Mouse (Mus musculus) hindlimb bud, embryonic 11.5 days (tissue): ENCODE data around the gene Pde4d.
"Not testable (repeated sequence)": the region's sequence is repeated elsewhere in the genome, so short reads cannot be mapped to it uniquely, and the experiment has no call there.

ENCODE experiments used
- DNase-seq: peaks from one replicate; pipeline ENCODE4 v3.0.0-alpha.2; 2012; ENCODE audit warnings: low read depth, low spot score; ENCODE audit errors: extremely low spot score

Pde4d gene

DNA sequence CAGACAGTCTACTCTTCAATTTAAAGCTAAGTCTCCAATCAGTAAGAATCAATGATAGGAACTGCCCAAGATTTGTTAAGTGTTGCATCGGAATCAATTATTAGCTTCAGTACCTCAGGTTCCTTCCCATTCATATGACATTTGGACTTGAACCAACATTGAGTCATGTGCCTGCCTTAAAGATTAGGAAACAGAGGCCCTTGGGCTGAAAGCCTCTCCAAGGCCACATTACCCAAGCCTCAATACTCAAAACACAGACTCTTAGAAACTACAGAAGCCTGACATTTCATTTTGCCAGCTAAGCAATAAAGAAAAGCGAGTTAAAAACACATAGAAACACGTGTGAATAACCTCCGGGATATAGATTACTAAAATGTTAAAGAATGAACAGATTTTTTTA, 233.3 kb downstream of the Pde4d start:
- no peak for DNase-seq

DNA sequence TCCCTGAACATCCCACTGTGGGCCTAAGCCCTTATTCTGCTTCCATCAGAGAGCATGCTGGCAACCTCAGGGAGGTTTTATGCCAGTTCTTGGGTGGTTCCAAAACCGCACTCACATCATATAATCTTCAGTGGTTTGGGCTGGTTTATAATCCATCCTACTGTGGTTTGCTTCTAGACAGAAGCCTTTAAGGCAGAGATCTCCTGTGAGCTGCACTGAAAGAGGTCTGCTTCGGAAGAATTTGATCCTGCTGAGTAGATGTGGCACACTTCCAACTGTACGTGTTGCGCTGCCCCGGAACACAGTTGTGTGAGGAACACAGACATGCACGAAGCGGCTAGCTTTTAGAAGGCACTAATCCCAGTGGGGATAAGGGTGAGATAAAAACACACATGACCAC, 236.1 kb downstream of the Pde4d start:
- no peak for DNase-seq

DNA sequence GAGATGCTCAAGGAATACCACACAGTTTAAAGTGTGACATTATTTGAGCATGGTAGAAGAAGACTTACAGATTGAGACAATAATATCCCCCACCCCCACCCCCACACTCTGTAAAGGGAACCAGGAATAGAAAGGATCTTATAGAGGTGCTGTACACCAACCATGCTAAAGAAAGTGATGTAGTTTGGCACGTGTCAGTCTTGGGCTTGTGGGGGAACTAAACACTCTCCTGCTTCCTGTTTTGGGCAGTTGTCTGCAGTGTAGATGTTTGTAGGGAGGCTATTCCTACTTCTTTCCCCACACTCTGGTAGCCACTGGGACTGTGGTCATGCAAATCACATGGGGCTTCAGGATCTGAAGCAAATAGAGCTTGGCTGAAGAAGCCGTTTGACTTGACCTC, 236.5 kb downstream of the Pde4d start:
- no peak for DNase-seq

DNA sequence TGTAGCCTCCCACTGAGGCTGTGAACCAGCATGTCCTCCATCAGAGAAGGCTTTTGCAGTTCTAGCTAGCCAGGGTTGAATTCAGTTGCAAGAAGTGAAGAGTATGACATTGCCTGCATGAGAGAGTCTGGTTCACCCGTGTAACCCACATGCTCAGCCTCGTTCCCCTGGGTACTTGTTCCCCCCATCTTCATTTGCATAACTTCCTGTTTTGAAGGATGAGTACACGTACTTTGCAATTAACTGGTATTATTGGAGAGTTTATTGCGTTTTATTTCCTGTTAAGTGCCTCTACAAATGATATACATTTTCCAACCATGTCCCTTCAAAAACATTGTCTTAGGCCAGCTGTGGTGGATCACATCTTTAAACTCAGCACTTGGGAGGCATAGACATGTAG, 237.1 kb downstream of the Pde4d start:
- DNase-seq, result no peak

DNA sequence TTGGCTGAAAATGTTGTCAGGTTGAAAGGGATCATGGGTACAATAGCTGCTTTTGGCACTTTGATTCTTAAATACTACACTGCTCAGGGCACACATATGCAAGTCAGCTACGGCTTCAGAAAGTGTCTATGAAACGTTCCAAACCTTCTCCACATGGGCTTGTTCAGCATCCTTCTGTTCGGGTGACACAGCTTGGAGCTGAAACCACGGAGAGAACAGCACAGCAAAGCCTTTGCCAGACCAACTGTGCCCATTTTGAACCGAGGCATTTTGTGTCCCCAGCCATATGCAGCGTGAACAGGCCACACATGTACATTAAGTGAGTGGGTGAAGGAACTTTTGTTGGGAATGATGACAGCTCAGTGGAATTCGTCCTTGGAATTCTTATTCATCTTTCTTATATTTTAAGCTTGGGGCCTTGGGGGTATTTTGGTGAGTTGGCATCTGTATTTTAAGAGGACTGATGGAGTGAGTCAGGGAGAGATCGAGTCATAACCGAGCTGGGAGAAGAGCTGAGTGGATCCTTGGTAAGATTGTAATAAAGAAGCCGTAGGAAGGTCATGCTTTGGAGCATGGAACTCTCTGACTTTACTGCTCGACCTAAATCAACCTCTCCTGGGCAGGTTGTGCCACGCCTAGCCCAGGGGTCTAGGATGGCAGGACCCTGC, 243.3 kb downstream of the Pde4d start:
- DNase-seq, result no peak

DNA sequence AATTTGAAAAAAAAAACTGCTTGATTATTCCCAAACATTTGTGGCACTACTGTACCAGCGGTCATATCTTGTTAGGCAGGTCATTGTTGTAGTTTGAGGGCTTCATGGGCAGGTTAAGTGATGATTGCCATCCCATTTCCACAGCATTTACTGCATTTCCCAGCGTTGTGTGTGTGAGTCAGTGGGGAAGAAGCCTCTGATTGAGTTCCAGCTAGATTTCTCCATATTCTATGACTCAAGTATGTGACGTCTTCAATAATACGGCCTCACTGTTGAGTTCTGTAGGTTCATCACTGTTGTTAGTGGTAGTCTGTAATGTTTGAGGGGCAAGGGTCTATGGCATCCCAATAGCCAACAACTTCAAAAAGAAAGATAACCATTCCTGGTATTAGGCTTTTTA, 255.7 kb downstream of the Pde4d start:
- no peak for DNase-seq

DNA sequence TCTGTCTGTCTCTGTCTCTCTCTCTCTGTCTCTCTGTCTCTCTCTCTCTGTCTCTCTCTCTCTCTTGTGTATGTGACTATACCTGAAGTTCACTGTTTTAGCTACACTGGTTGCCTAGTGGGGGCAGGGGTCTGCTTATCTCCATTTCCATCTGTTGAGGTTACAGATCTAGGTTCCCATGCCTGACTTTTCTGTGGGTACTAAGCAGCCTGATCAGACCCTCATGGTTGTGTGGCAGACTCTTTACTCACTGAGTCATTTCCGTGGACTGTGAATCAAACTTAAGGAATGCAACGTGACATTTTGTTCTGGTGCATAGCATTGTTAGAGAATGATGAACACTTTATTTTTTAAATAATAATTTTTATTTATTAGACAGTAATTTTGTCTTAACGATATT, 264.3 kb downstream of the Pde4d start:
- DNase-seq, result no peak

DNA sequence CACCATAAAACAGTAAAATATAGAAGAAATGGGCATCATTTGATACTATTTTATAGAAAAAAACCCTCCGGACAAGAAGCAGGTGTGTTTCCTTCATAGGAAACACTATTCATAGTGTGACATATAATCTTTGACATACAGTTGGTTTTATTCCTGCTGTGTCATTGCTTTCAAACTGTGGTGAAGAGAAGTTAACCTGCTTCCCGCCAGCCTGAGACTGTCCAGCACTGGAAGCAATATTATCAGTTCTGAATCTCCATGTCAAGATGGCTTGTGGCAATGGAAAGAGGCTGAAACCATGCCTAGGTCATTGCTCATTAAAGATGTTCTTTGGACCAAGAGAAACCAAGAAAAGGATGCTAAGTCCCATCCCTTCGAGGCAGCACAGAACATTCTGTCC, 265.3 kb downstream of the Pde4d start:
- DNase-seq, result no peak

DNA sequence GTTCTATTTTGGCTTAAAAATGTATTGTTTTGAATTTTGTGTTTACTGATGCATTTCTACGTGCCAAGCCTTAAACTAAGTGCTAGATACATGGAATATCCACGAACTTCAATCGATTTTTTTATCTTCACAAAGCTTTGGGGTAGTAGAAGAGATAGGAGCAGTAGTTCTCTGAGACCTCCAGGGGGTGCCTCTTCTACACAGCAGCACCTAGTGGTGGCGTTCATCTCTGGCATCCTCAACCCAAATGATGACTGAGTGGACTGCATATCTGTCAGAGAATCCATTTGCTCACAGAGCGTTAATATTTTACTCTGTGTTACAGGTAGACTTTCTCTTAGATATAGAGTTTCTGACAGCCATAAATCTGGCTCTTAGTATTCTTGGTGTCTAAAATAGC, 272.5 kb downstream of the Pde4d start:
- no peak for DNase-seq

DNA sequence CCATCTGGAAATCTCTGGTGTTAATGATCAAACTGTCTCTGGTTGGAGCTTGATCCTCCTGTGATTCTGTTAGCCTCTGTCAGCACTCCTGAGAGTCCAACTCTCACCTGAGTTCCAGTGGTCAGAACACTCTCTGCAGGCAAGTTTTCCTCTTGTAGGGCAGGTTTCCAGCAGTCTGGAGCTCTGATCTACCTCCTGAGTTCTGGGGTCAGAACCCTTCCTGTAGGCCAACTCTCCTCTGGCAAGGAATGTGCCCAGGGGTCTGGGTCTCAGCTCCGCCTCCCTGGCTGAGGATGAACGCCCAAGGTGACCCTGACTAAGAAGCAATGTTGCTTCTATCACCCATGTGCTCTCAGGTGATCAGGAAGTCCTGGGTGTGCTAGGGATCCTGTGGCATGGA, 284.6 kb downstream of the Pde4d start:
- not testable (repeated sequence) for DNase-seq

DNA sequence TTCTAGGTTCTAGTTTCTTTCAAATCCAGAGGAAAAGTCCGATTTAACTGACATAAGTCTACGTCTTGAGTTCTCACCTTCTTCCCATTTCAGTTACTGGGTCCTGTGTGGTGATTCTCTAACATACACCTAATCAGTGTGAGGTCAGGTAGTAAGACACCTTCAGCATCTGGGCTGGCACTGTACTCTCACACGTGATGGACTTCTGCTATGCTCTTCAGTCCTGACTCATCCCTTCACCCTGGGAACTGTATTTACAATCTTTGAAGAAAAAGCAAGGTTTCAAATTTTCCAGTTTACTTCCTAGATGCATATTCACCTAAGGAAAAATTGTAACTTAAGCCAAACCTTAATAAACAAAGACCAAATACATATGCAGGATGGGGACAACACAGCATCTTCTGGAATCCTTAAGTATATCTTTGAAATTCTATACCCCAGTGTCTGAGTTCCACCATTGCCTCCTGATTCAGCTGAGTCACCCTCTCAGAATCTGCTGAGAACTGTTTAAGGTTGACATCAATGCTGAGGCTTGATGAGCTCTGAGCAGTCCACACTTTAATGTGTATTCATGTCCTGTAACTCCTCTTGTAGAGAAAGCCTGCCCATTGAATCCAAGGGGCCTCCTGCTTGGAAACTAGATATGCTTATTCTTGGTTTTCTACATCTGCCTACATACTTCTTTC, 301.6 kb downstream of the Pde4d start:
- DNase-seq, result no peak

DNA sequence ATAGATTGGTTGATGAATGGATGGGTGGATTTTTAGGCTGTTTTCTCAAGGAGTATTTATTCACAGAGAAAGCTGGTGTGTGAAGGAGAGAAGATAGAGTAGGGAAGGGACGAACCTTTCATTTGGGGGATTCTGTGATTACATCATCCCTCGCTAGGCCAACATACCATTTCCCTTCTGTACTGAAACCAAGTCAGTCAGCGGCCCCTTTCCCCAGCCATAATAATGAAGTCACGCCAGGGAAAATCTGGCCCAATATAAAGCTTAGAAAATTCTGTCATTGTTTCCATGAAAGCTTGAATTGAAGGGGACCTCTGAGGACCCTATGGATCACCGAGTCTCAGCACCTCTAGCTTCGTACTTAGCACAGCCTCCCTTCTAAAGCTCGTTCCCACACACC, 307.7 kb downstream of the Pde4d start:
- no peak for DNase-seq

DNA sequence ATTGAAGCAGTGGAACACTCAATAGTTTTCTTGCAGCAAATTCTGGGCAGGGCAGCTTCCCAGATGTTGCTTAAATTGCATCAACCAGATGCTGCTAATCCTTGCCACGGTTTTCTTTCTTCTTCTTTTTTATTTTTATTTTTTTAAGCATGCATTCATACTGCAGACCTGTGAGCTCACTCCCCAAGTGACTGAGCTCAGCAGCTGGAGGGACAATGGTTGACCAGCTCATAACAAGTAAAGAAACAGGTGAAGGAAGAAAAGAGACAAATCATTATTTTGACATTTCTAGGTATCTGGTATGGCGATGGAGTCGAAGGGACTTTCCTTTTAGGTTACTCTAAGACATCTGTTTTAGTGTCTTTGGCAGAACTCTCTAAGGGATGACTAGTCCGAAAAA, 308.6 kb downstream of the Pde4d start:
- no peak for DNase-seq

DNA sequence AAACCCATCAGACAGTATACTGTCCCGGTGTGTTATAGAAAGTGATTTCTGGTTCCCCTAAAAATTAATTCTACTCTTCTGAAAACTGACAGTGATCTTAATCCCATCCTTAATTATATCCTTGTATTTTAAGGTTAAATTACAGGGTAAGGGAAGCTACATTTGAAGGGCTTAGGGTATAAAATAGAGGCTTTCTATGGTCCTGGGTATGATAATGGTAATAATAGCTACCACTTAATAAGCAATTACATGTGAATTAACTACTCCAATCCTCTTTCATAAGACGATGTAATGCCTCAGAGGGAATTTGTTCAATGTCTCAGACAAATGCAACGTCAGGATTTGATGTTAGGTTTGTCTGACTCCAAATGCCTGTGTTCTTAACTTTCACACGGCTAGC, 309.4 kb downstream of the Pde4d start:
- no peak for DNase-seq

DNA sequence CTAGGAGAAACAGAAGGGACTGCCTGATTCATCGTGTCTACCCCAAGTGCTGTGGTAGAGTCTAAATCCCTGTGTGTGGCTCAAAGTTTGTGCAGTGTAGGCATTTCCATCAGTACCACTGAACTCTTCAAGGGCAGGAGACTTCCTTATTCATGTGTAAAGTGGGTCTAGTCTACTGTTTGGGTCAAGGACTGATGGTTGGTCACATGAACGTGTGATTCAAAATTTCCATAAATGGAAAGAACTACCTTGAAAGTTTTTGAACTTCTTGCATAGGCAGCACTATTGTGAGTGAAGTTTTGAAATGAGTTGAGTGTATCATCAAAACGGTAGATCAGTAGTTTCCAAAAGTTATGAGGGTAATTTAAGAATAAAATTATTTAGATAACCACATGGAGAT, 313.5 kb downstream of the Pde4d start:
- DNase-seq, result no peak

DNA sequence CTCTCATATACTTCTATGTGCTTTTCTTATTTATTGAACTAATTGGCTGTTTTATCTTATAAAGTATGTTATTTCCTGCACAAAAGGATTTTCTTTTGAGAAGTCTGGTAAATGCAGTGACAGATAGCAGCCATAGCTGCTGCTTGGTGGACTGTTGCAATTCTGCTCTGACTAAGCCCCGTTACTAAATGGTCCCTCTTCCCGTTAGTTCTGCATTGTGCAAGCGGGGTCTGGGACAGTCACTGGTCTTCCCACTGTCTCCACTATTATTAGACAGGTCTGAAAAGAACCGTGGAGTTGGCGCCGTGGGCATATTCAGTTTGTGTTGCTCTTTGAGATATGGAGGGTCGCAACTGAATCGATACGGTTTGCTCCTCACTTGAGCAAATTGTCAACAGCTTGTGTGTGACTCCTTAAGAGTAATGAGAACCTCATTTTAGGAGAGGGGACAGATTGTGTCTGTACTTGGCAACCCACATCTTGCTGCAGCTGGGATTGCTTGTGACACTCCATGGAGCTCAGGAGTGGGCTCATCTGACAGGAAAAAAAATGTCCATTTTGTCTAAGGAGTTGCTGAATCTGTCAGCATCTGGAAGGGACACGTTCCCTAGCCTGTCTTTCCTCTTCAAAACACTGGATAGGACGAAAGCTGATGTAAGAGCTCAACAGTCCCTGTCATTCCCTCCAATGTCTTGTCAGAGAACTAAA, 316.4 kb downstream of the Pde4d start:
- DNase-seq, result no peak

DNA sequence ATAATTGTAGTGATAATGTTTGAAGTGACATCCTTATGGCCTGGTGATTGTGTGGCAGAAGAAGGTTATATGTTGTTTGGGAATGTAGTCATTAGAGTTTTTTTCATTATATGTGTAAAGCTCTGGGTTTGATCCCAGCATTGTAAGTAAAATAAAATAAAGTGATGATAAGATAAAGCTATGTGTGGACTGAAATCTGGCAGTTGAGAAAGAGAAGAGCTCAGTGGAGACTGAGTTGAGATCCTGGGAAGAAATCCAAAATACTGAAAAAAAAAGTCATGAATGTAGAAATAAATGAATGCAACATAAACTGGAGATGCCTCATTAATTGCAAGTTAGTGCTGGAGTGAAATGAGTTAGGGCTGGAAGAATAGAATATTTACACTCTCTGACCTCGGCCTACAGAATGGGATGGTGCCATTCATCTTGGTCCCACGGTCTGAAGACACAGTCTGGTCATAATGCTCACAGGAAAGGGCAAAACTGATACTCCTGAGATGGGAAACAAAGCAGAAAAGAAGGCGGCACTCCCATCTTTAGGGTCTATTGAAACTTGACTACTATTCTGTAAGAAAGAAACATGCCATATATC, 319.8 kb downstream of the Pde4d start:
- DNase-seq, result no peak

DNA sequence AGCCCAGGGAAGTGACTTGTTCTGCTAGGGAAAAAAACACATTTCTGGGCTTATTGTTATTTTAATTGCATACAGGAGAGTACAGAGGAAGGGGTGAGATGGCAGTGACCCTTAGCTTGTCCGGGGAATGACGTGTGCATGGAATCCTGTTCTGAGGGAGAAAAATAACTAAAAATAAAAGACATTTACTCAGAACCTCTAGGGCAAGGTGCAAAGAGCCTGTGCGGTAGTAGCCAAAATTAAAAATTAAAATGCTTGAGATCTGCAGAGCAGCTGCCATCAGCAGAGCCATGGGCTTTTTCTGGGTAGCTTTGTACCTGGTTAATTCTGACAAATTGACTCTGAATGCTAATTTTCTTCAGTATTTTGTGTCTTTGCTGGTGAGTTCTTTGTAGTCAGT, 322.6 kb downstream of the Pde4d start:
- no peak for DNase-seq

DNA sequence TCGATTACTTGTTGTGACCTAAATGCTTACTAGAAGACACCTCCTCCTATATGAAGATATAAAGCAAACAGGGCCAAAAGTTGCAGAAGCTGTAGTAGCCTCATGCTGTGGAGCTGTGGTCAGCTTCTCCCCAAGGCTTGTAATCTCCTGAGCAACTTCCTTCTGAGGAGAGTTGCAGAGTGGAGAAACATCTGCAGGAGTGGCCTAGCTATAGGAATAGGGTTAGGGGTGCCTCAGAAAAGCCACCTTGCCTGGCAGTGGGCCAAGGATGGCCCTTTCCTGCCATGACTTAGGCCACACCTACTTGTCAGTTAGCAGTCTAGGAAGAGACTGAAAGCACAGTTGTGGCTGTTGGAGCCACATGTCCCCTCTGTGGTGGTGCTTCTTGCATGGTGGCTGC, 325.2 kb downstream of the Pde4d start:
- no peak for DNase-seq

DNA sequence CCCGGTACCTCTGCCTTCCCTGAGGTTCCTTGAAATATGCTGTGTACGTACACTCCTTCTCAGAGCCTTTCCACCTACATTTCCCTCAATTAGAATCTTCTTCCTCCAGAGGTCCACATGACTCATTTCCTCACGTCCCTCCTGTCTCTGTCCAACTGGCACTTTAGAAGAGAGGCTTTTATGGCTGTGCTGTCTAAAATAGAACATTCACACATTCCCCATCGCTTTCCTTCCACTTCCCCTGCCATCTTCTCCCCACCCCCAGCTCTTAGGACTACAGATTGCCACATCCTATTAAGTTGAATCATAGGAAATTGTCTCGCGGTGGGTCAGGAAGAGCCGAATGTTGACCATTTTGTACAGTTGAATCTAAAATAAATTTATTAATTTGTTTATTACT, 326.1 kb downstream of the Pde4d start:
- no peak for DNase-seq

DNA sequence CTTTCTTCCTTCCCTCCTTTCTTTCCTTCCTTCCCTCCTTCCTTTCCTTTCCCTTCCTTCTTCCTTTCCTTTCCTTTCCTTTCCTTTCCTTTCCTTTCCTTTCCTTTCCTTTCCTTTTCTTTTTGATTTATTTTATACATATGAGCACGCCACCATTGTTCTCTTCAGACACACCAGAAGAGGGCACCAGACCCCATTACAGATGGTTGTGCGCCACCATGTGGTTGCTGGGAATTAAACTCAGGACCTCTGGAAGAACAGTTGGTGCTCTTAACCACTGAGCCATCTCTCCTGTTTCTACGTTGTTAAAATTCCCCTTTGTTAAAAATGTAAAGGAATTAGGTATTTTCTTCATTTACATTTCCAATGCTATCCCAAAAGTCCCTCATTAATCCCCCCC, 347.9 kb downstream of the Pde4d start:
- DNase-seq, result not testable (repeated sequence)

DNA sequence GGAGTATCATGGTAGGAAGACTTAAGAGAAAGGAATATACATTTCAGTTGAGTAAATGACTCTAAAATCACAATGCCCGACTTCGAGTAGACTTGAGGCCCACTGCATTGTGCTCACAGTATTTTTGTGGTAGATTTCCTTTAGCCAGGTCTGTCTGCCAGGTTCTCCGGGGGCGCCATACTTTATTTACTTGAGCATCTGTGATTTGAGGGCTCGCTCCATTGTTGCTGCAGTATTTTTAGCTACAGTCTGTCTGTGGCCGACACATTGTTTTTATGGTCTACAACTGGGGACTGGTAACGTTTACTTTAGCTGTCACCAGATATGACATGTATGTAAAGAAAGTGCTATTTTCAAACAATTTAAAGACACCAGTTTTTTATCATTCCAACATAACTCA, 359.4 kb downstream of the Pde4d start:
- no peak for DNase-seq
